Mouse (Mus musculus) lung, adult 2 months (tissue): ENCODE measurements around the gene Pgpep1l. TPM values are rescaled to one million over a fixed set of nuclear protein-coding genes. Genes with fewer than 3 reads are reported as not detected.
A peak's percentile ranks its signal among the peaks of the same experiment; 100 is the strongest.

ENCODE experiments used
- DNase-seq: peaks from one replicate; pipeline ENCODE4 v3.0.0; 2022
- H3K4me1 ChIP-seq: fragments of 200-500 bp; 2 replicates; pipeline ENCODE4 v1.6.1; 2011; ENCODE audit warnings: low read length; ENCODE audit not compliant: control insufficient read depth, insufficient read depth
- H3K4me3 ChIP-seq: fragments of 200-500 bp; replicated peaks from 2 replicates; pipeline ENCODE3; 2011; ENCODE audit warnings: low read depth, mild to moderate bottlenecking, control low read depth, low read length; ENCODE audit errors: extremely low read depth
- CTCF ChIP-seq: fragments of 200-500 bp; IDR thresholded peaks from 2 replicates; pipeline ENCODE4 v1.5.1; 2011; ENCODE audit warnings: mild to moderate bottlenecking, low read length, control low read depth; ENCODE audit not compliant: insufficient read depth
- POLR2A ChIP-seq: fragments of 200-500 bp; IDR thresholded peaks from 2 replicates; pipeline ENCODE4 v1.6.1; 2011; ENCODE audit warnings: low read depth, mild to moderate bottlenecking, control low read depth, low read length, borderline replicate concordance; ENCODE audit errors: extremely low read depth
- WGBS: fragments of 180-500 bp; shearing (Covaris S2); methylation state at CpG from one replicate; pipeline ENCODE4 v1.1.7; 2018; 5-methylcytosine and 5-hydroxymethylcytosine counted together
- polyA plus RNA-seq: library from polyadenylated mRNA; depleted of rRNA; stranded (reverse); fragments of >200 nt; gene quantifications from 2 replicates; pipeline ENCODE4 v1.2.3, GENCODE M21; 2012

Pgpep1l gene
- polyA plus RNA-seq, 1 experiment, result 1.5 TPM

- 61% methylated on average over 7 of the region's 7 CpGs for WGBS
- TF ChIP-seq POLR2A, result no peak
- no peak for TF ChIP-seq CTCF
- DNase-seq, result no peak
- Histone ChIP-seq H3K4me1 (no peaks in the 10 kb centered on the region), H3K4me3 (no peak overlapping the region)
Observed at GRCm38 (mm10) chr7:68265391-68265790, 1.4 kb upstream of the Pgpep1l start.

- TF ChIP-seq CTCF (no peak), POLR2A (no peak)
- Histone ChIP-seq H3K4me1 (no peaks in the 10 kb centered on the region), H3K4me3 (no peak overlapping the region)
- 6% methylated on average over 14 of the region's 14 CpGs for WGBS
- peak; percentile 14 for DNase-seq
Observed at GRCm38 (mm10) chr7:68264531-68264930, 498 bp upstream of the Pgpep1l start.

GRCm38 (mm10) chr7:68263346-68264027, 546 bp downstream of the Pgpep1l start:
- Histone ChIP-seq H3K4me1 (no peaks in the 10 kb centered on the region), H3K4me3 (peak overlapping the region; percentile 27)
- WGBS, result 46% methylated on average over 8 of the region's 8 CpGs
- no peak for TF ChIP-seq POLR2A
- no peak for TF ChIP-seq CTCF
- no peak for DNase-seq

GRCm38 (mm10) chr7:68262612-68263200, 1.3 kb downstream of the Pgpep1l start:
- no peak overlapping the region for H3K4me3 ChIP-seq
- TF ChIP-seq POLR2A (no peak), CTCF (no peak)
- no peaks in the 10 kb centered on the region for H3K4me1 ChIP-seq
- WGBS, result 58% methylated on average over 8 of the region's 8 CpGs
- DNase-seq, result no peak

DNA sequence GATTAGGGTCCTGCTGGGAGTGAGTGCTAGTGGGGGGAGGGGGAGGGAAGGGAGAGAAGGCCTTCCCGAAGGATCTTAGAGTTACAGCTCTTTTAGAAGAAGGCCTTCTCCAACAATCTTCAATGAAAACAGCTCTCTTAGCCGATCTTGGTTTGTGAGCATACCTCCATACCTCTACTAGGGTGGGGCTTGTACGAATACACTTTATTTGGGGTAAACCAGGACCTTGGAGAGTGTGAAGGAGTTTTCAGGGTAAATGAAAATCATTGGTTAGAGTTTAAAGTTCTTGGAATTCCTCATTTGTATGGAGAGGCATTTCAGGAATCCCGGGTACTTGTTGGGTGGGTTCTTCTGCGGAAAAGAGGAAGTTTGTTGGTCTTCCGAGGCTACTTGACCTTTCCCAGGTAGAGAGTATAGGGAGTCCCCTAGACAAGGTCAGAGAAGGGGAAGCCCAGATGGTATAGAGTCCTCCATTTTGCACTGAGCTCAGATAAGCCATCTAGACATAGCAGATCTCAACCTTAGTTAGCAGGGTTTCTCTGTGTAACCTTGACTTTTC, 4.4 kb downstream of the Pgpep1l start:
- no peak for DNase-seq
- Histone ChIP-seq H3K4me1 (no peaks in the 10 kb centered on the region), H3K4me3 (no peak overlapping the region)
- TF ChIP-seq POLR2A (no peak), CTCF (no peak)
- 62% methylated on average over 6 of the region's 6 CpGs for WGBS

- H3K4me1 ChIP-seq, result no peaks in the 10 kb centered on the region
- no peak overlapping the region for H3K4me3 ChIP-seq
- DNase-seq, result no peak
- WGBS, result 73% methylated on average over 17 of the region's 17 CpGs
- TF ChIP-seq POLR2A (no peak), CTCF (no peak)
Observed at GRCm38 (mm10) chr7:68258326-68259150, 5.5 kb downstream of the Pgpep1l start.

DNA sequence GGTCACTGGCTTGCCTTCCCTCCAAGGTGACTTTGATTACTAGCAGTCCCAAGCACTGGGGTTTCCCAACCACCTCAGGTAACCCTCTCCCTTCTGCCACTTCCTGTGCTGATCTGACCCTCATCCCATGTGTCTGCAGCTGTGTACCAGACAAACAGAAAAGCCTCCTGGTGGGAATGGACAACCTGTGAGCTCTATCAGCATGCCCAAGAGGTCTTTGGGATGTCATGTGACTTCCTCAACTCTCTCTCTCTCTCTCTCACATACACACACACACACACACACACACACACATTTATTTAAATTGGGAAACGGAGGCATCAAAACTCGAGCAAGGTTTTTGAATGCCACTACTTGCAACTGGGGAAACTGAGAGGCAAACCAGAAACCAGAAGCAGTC, 6.3 kb downstream of the Pgpep1l start:
- TF ChIP-seq POLR2A, result no peak
- no peak for TF ChIP-seq CTCF
- no peak for DNase-seq
- no peak overlapping the region for H3K4me3 ChIP-seq
- WGBS, result 48% methylated on average over 2 of the region's 2 CpGs
- H3K4me1 ChIP-seq, result no peaks in the 10 kb centered on the region

GRCm38 (mm10) chr7:68250902-68251301, 13.1 kb downstream of the Pgpep1l start:
- no peak for TF ChIP-seq POLR2A
- no peak for TF ChIP-seq CTCF
- Histone ChIP-seq H3K4me3 (no peak overlapping the region), H3K4me1 (no peaks in the 10 kb centered on the region)
- 84% methylated on average over 3 of the region's 3 CpGs for WGBS
- DNase-seq, result no peak

DNA sequence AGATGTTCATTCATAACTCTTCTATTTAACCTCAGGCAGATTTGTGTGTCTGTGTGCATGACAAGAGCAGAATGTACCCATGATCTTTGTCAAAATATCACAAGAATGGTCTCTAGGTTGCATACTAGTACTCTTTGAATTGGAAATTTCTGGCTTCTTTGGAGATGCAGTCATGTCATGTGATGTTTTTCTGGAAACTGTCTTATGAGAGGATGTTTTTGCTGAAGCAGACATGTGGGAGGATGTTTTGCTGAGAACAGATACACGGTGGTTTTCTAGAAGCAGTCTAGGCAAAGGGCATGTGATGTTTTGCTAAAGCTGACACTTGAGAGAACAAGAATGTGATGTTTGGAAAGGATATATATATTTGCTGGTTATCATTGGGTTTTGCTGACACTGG, 13.6 kb downstream of the Pgpep1l start:
- 36% methylated on average over 1 of the region's 1 CpGs for WGBS
- no peak for TF ChIP-seq CTCF
- TF ChIP-seq POLR2A, result no peak
- DNase-seq, result no peak
- H3K4me3 ChIP-seq, result no peak overlapping the region
- H3K4me1 ChIP-seq, result no peaks in the 10 kb centered on the region

DNA sequence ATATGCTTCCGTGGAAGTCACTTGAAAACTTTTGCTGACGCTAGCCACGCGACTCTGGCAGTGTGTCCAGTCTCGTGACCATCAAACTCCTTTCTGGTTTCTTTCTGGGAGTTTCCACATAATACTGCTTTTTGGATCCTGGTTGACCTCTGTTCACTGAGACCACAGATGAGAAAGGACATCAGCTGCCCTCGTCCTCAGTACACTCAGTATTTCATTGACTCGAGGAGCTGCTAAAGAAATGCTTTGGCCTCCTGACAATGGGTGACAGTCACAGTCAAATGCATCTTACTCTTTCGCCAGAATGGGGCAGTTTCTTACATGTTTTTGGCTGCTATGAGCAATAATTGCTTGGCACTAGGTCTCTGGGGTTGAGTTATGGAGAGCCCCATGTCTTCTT, 17.8 kb downstream of the Pgpep1l start:
- TF ChIP-seq CTCF (no peak), POLR2A (no peak)
- no peak for DNase-seq
- Histone ChIP-seq H3K4me3 (no peak overlapping the region), H3K4me1 (no peaks in the 10 kb centered on the region)
- WGBS, result 74% methylated on average over 8 of the region's 8 CpGs
